In genomic region chr2:137814945-137815344, GRCm38 (mm10) we compare ENCODE assay signal across 27 mouse cellular contexts.
"Had no signal": no experiment of that assay in that cellular context is flagged by ENCODE, and none has a peak within 500 bp of the region (broad histone marks: within the 10 kb centered on the region; RNA-seq: fewer than 3 reads in every experiment).

No protein-coding gene starts in this region.

- H3K27ac ChIP-seq: gastrocnemius, adult 2 months; heart, adult 2 months; heart, embryonic 13.5 days; heart, embryonic 15.5 days; hindbrain, embryonic 10.5 days; hindbrain, embryonic 12.5 days; hindbrain, embryonic 14.5 days; intestine, embryonic 15.5 days; layer of hippocampus, adult 2 months; limb, embryonic 13.5 days; limb, embryonic 15.5 days; liver, embryonic 12.5 days; liver, embryonic 14.5 days had no signal

- H3K4me2 ChIP-seq: heart, embryonic 11.5 days; heart, embryonic 13.5 days; heart, embryonic 15.5 days; hindbrain, embryonic 12.5 days; hindbrain, embryonic 14.5 days; intestine, embryonic 15.5 days; limb, embryonic 13.5 days; limb, embryonic 15.5 days; liver, embryonic 12.5 days had no signal

- H3K27me3 ChIP-seq: heart, embryonic 13.5 days; heart, embryonic 15.5 days; hindbrain, embryonic 12.5 days; intestine, embryonic 15.5 days; limb, embryonic 13.5 days; limb, embryonic 15.5 days; liver, embryonic 12.5 days had no signal

- H3K4me1 ChIP-seq: heart, embryonic 13.5 days; heart, embryonic 15.5 days; hindbrain, embryonic 12.5 days; intestine, embryonic 15.5 days; limb, embryonic 13.5 days; limb, embryonic 15.5 days; liver, embryonic 12.5 days had no signal

- DNase-seq: gastrocnemius, adult 2 months; gastrocnemius, postnatal 10 days; gastrocnemius, postnatal 25 days; heart, adult 11 months; heart, adult 2 months; heart, postnatal 4 days; kidney, adult 18-20 months; kidney, adult 8-10 months; kidney, postnatal 10 days; kidney, postnatal 25 days; kidney, postnatal 4 days; left cerebral cortex, postnatal 4 days had no signal

- H3K9me3 ChIP-seq: heart, embryonic 13.5 days; heart, embryonic 15.5 days; hindbrain, embryonic 10.5 days; hindbrain, embryonic 12.5 days; intestine, embryonic 15.5 days; limb, embryonic 13.5 days; limb, embryonic 15.5 days; liver, embryonic 12.5 days had no signal

- ATAC-seq: hindbrain, embryonic 16.5 days; inflammation-experienced regulatory T-cells, adult 6 months; intestine, embryonic 15.5 days; intestine, postnatal 0 days; liver, embryonic 12.5 days had no signal

- H3K36me3 ChIP-seq: heart, embryonic 13.5 days; heart, embryonic 15.5 days; hindbrain, embryonic 10.5 days; hindbrain, embryonic 12.5 days; intestine, embryonic 15.5 days; limb, embryonic 13.5 days; limb, embryonic 15.5 days; liver, embryonic 12.5 days had no signal

- H3K9ac ChIP-seq: heart, embryonic 13.5 days; heart, embryonic 15.5 days; hindbrain, embryonic 12.5 days; hindbrain, embryonic 14.5 days; intestine, embryonic 15.5 days; limb, embryonic 13.5 days; limb, embryonic 15.5 days; liver, embryonic 12.5 days; liver, embryonic 14.5 days had no signal

- H3K4me3 ChIP-seq: gastrocnemius, adult 2 months; heart, adult 2 months; heart, embryonic 13.5 days; heart, embryonic 15.5 days; hindbrain, embryonic 10.5 days; hindbrain, embryonic 12.5 days; intestine, embryonic 15.5 days; layer of hippocampus, adult 2 months; limb, embryonic 13.5 days; limb, embryonic 15.5 days; liver, embryonic 12.5 days had no signal
